Mouse (Mus musculus) heart, embryonic 12.5 days (tissue): ENCODE results near the gene Mvk. TPM values are rescaled to one million over a fixed set of nuclear protein-coding genes. Genes with fewer than 3 reads are reported as not detected.
A peak's percentile ranks its signal among the peaks of the same experiment; 100 is the strongest.

Experiments used
- ATAC-seq: fragments of 200-750 bp; cut with Nextera tagmentation; 2 replicates; pipeline ENCODE4 v1.8.0; 2017; ENCODE audit warnings: moderate TSS enrichment, moderate library complexity; ENCODE audit not compliant: insufficient number of reproducible peaks, low FRiP score
- H3K27ac ChIP-seq: fragments of 300-500 bp; sonication (generic); 2 replicates; pipeline ENCODE4 v1.5.1; 2016; ENCODE audit warnings: mild to moderate bottlenecking, moderate library complexity; ENCODE audit not compliant: poor library complexity, severe bottlenecking
- H3K27me3 ChIP-seq: fragments of 300-500 bp; sonication (generic); replicated peaks from 2 replicates; pipeline ENCODE4 v1.6.1; 2016; ENCODE audit warnings: mild to moderate bottlenecking, moderate library complexity
- H3K36me3 ChIP-seq: fragments of 300-500 bp; sonication (generic); 2 replicates; pipeline ENCODE4 v1.6.1; 2016; ENCODE audit warnings: mild to moderate bottlenecking, moderate library complexity
- H3K4me1 ChIP-seq: fragments of 300-500 bp; sonication (generic); replicated peaks from 2 replicates; pipeline ENCODE4 v1.6.1; 2016; ENCODE audit warnings: mild to moderate bottlenecking
- H3K4me2 ChIP-seq: fragments of 300-500 bp; sonication (generic); 2 replicates; pipeline ENCODE4 v1.6.1; 2016; ENCODE audit warnings: mild to moderate bottlenecking, moderate library complexity
- H3K4me3 ChIP-seq: fragments of 300-500 bp; sonication (generic); 2 replicates; pipeline ENCODE4 v1.5.1; 2016; ENCODE audit warnings: mild to moderate bottlenecking
- H3K9ac ChIP-seq: fragments of 300-500 bp; sonication (generic); 2 replicates; pipeline ENCODE4 v1.6.1; 2016; ENCODE audit warnings: mild to moderate bottlenecking, moderate library complexity
- H3K9me3 ChIP-seq: fragments of 300-500 bp; sonication (generic); replicated peaks from 2 replicates; pipeline ENCODE4 v1.6.1; 2016; ENCODE audit warnings: mild to moderate bottlenecking, moderate library complexity
- WGBS: fragments of 180-500 bp; shearing (Covaris S2); methylation state at CpG from one replicate; pipeline ENCODE4 v1.1.7; 2016; 5-methylcytosine and 5-hydroxymethylcytosine counted together
- polyA plus RNA-seq: library from polyadenylated mRNA; unstranded; fragments of >200 nt; fragmentation: Nextera tagmentation; extraction: Ambion mirVana; gene quantifications from 2 replicates; pipeline ENCODE4 v1.2.1, GENCODE M21; 2016

Gene Mvk
- polyA plus RNA-seq, 1 experiment from 2014 or later = 23.3 TPM

DNA sequence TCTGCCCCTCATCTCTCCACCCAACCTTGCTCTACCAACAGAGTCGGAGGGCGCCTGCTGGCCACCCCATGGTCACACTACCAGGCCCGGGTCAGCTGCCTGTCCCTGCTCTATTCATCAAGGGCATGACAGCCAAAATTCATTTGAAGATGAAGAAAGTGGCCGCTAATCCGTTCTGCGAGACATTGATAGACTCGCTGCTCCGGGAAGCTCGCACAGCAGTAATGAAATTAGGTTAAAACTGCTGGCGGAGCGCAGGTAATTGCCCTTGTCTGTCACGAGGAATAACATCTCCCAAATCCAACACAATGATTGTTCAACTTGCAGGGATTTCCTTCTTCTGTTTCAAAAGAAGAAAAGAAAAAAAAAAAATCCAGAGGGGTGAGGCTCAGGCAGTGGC lies 34.2 kb downstream of the Mvk start:
- 87% methylated on average over 12 of the region's 12 CpGs for WGBS
- no peak overlapping the region for H3K4me2 ChIP-seq
- no peaks in the 10 kb centered on the region for H3K4me1 ChIP-seq
- H3K27ac ChIP-seq = no peak overlapping the region
- H3K4me3 ChIP-seq = no peak overlapping the region
- 0 out of 2 replicates have a peak, but pooled peaks cover 13% of the 10 kb centered on the region for H3K27me3 ChIP-seq
- no peak for ATAC-seq
- no peaks in the 10 kb centered on the region for H3K36me3 ChIP-seq
- no peaks in the 10 kb centered on the region for H3K9me3 ChIP-seq
- H3K9ac ChIP-seq = no peak overlapping the region

DNA sequence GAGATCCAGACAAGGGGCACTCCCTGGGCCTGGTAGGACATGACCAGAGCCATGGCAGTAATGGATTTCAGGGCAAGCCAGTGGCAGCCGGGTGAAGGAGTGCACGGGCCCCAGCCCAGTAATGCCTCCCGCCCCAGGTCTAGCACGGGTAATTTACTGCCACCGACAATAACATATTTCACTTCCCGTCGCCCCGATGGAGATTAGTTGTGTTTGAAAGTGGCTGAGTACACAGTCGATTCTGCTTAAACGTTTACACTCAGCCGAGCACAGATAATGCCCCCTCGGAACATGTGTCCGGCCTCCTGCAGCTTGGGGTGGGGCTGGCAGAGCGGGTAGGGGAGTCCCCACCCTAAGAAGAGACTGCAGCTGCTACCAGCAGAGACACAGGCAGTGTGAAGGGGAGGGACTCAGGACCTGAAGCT lies 38.5 kb downstream of the Mvk start:
- Histone ChIP-seq H3K36me3 (no peaks in the 10 kb centered on the region), H3K27me3 (no peaks in the 10 kb centered on the region), H3K4me1 (no peaks in the 10 kb centered on the region), H3K27ac (no peak overlapping the region), H3K9me3 (no peaks in the 10 kb centered on the region), H3K4me2 (no peak overlapping the region), H3K9ac (no peak overlapping the region), H3K4me3 (no peak overlapping the region)
- WGBS = 33% methylated on average over 14 of the region's 14 CpGs
- ATAC-seq = no peak

GRCm38 (mm10) chr5:114485685-114486084 lies 41.6 kb downstream of the Mvk start:
- H3K36me3 ChIP-seq = no peaks in the 10 kb centered on the region
- H3K27ac ChIP-seq = no peak overlapping the region
- no peaks in the 10 kb centered on the region for H3K4me1 ChIP-seq
- 69% methylated on average over 14 of the region's 14 CpGs for WGBS
- no peaks in the 10 kb centered on the region for H3K27me3 ChIP-seq
- H3K4me3 ChIP-seq = no peak overlapping the region
- no peaks in the 10 kb centered on the region for H3K9me3 ChIP-seq
- H3K9ac ChIP-seq = no peak overlapping the region
- no peak overlapping the region for H3K4me2 ChIP-seq
- no peak for ATAC-seq

DNA sequence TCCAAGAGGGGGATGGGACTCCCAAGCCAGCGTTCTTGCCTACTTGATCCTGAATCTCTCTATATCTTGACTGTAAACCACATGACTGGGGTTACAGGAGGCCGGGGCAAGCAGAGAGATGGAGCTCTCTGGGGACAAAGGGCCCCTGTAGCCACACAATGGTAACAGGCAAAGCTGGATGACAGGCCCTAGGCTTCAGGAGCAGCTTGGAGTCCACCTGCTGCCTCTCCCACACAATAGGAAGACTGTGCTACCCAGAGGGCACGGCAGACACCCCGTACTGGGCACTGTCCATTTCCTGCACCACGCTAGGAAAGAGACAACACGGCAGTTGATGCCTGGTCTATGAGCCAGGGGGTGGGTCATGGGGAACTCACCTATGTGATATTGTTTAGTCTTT lies 45.5 kb downstream of the Mvk start:
- H3K9ac ChIP-seq = no peak overlapping the region
- no peak overlapping the region for H3K27ac ChIP-seq
- H3K27me3 ChIP-seq = no peaks in the 10 kb centered on the region
- no peaks in the 10 kb centered on the region for H3K4me1 ChIP-seq
- no peaks in the 10 kb centered on the region for H3K36me3 ChIP-seq
- H3K9me3 ChIP-seq = no peaks in the 10 kb centered on the region
- H3K4me2 ChIP-seq = no peak overlapping the region
- no peak overlapping the region for H3K4me3 ChIP-seq
- no peak for ATAC-seq
- 84% methylated on average over 6 of the region's 6 CpGs for WGBS

- H3K27me3 ChIP-seq = no peaks in the 10 kb centered on the region
- 88% methylated on average over 8 of the region's 8 CpGs for whole genome bisulfite sequencing
- H3K9ac ChIP-seq = no peak overlapping the region
- no peak overlapping the region for H3K4me3 ChIP-seq
- no peak overlapping the region for H3K27ac ChIP-seq
- no peaks in the 10 kb centered on the region for H3K36me3 ChIP-seq
- no peaks in the 10 kb centered on the region for H3K4me1 ChIP-seq
- no peak overlapping the region for H3K4me2 ChIP-seq
- no peak for ATAC-seq
- H3K9me3 ChIP-seq = no peaks in the 10 kb centered on the region
These were observed 46.2 kb downstream of the Mvk start for GRCm38 (mm10) chr5:114490241-114490640.

- no peak overlapping the region for H3K4me3 ChIP-seq
- H3K4me1 ChIP-seq = peaks cover 6% of the 10 kb centered on the region; the same call in 1 of the 2 replicates
- WGBS = 28% methylated on average over 1 of the region's 1 CpGs
- no peak overlapping the region for H3K27ac ChIP-seq
- H3K36me3 ChIP-seq = no peaks in the 10 kb centered on the region
- no peaks in the 10 kb centered on the region for H3K27me3 ChIP-seq
- no peak overlapping the region for H3K9ac ChIP-seq
- ATAC-seq = no peak
- peaks cover 7% of the 10 kb centered on the region; the same call in 1 of the 2 replicates for H3K9me3 ChIP-seq
- no peak overlapping the region for H3K4me2 ChIP-seq
These were observed 50.7 kb downstream of the Mvk start for GRCm38 (mm10) chr5:114494761-114495160.

GRCm38 (mm10) chr5:114501252-114501651 lies 57.2 kb downstream of the Mvk start:
- no peaks in the 10 kb centered on the region for H3K36me3 ChIP-seq
- no peak overlapping the region for H3K9ac ChIP-seq
- H3K4me1 ChIP-seq = peaks cover 11% of the 10 kb centered on the region
- no peak overlapping the region for H3K4me2 ChIP-seq
- no peak overlapping the region for H3K27ac ChIP-seq
- 83% methylated on average over 9 of the region's 9 CpGs for WGBS
- peaks cover 7% of the 10 kb centered on the region; the same call in 1 of the 2 replicates for H3K9me3 ChIP-seq
- ATAC-seq = no peak
- H3K27me3 ChIP-seq = no peaks in the 10 kb centered on the region
- no peak overlapping the region for H3K4me3 ChIP-seq

DNA sequence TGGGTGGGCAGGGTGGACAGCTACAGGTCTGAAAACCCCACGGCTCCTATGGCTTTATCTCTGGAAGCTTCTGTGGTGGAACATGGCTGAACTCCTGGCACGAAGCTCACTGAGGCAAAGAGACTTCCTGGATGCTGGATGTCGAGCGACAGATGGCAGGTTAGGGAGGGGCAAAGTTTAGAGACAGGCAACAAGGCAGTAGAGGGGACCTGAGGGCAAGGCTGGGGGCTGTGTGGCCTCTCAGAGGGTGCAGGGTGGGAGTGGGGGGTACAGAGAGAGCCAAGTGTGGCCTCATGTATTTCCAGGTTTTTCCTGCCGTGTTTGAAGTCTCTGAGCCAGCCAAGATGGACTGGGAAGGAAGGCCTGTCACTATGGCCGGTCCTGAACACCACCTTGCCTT lies 60.8 kb downstream of the Mvk start:
- no peak for ATAC-seq
- WGBS = 46% methylated on average over 6 of the region's 6 CpGs
- no peak overlapping the region for H3K27ac ChIP-seq

GRCm38 (mm10) chr5:114505260-114506085 lies 61.4 kb downstream of the Mvk start:
- WGBS = 53% methylated on average over 14 of the region's 14 CpGs
- Histone ChIP-seq H3K4me2 (no peak overlapping the region), H3K36me3 (no peaks in the 10 kb centered on the region), H3K4me1 (peaks cover 20% of the 10 kb centered on the region), H3K27ac (no peak overlapping the region), H3K9me3 (no peaks in the 10 kb centered on the region), H3K27me3 (peaks cover 17% of the 10 kb centered on the region), H3K9ac (no peak overlapping the region), H3K4me3 (no peak overlapping the region)
- ATAC-seq = no peak

More for the DNA sequence above, 60.8 kb downstream of the Mvk start:
- H3K9ac ChIP-seq = no peak overlapping the region
- no peak overlapping the region for H3K4me3 ChIP-seq
- H3K4me2 ChIP-seq = no peak overlapping the region
- no peaks in the 10 kb centered on the region for H3K9me3 ChIP-seq
- peaks cover 20% of the 10 kb centered on the region for H3K4me1 ChIP-seq
- no peaks in the 10 kb centered on the region for H3K36me3 ChIP-seq
- peaks cover 11% of the 10 kb centered on the region for H3K27me3 ChIP-seq

DNA sequence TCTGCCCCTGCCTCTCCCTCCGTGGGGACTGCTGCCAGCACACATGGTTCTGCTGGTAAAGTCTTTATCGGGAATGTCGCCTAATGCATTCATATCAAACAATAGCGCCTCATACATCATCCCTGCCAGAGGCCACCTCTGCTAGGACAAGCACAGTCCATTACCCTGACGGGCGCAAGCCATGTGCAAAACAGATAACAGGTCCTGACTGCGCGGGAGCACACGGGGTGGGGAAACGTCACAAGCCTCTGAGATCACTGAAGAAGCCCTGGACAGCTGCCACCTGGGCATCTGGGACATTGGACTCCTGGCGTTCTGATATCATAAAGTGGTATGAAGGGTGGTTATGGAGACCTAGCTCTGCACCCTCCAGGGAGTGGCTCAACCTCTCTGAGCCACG lies 63.3 kb downstream of the Mvk start:
- Histone ChIP-seq H3K27me3 (peaks cover 36% of the 10 kb centered on the region), H3K4me2 (no peak overlapping the region), H3K27ac (no peak overlapping the region), H3K4me1 (peaks cover 20% of the 10 kb centered on the region), H3K9ac (no peak overlapping the region), H3K4me3 (no peak overlapping the region), H3K36me3 (no peaks in the 10 kb centered on the region), H3K9me3 (no peaks in the 10 kb centered on the region)
- no peak for ATAC-seq
- 37% methylated on average over 12 of the region's 12 CpGs for WGBS

DNA sequence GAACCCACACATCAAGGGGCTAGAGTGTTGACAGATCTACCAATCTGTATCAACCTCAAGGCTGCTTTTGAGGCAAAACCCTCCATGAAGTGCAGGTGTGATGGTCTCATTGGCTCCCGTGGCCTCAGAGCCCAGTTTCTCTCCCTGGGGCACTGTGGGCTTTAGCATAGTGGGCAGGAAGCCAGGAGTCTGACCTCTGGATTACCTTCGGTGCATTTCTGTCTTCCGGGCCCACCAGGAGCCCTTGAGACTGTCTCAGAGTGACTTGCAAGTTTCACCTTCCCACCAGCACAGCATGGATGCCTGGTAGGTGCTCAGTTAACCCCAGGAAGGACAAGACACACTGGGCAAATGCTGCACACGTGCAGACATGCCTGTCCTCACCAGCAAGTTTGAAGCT lies 63.9 kb downstream of the Mvk start:
- Histone ChIP-seq H3K9me3 (no peaks in the 10 kb centered on the region), H3K4me2 (no peak overlapping the region), H3K9ac (no peak overlapping the region), H3K36me3 (no peaks in the 10 kb centered on the region), H3K4me1 (peaks cover 22% of the 10 kb centered on the region), H3K4me3 (no peak overlapping the region), H3K27ac (no peak overlapping the region), H3K27me3 (peaks cover 40% of the 10 kb centered on the region)
- 34% methylated on average over 4 of the region's 4 CpGs for WGBS
- 0 out of 2 replicates have a peak, but pooled peaks have one; percentile 29 for ATAC-seq

DNA sequence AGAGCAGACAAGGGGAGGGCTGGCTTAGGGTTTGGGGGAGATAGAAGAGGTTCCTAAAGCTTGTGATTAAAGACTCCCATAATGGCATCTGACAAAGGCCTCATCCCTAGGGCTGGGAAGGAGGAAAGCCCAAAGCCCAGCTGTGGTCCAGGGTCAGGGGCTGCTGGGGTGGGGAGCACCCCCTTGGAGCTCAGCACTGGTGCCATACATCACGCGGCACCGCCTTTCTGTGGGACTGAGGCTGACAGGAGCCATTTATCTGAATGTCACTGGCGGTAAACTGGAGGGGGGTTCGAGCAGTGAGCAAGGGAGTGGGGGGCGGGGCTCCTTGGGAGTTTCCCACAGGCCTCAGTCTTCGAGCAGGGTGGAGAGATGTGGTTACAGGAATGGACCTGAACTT lies 65.4 kb downstream of the Mvk start:
- peaks cover 32% of the 10 kb centered on the region for H3K4me1 ChIP-seq
- no peak overlapping the region for H3K4me3 ChIP-seq
- H3K9ac ChIP-seq = no peak overlapping the region
- no peak overlapping the region for H3K27ac ChIP-seq
- ATAC-seq = no peak
- H3K27me3 ChIP-seq = peaks cover 54% of the 10 kb centered on the region
- H3K4me2 ChIP-seq = no peak overlapping the region
- no peaks in the 10 kb centered on the region for H3K9me3 ChIP-seq
- 71% methylated on average over 7 of the region's 7 CpGs for WGBS
- H3K36me3 ChIP-seq = no peaks in the 10 kb centered on the region
